Mouse (Mus musculus) spleen, adult 2 months (tissue): ENCODE results near the gene Rassf5.

Experiments used
- CTCF ChIP-seq: fragments of 200-500 bp; IDR thresholded peaks from 2 replicates; pipeline ENCODE4 v1.5.1; 2011; ENCODE audit warnings: mild to moderate bottlenecking, inconsistent platforms; ENCODE audit not compliant: insufficient read depth, insufficient read length, insufficient replicate concordance; ENCODE audit errors: extremely low read depth
- POLR2A ChIP-seq: fragments of 200-500 bp; IDR thresholded peaks from 2 replicates; pipeline ENCODE4 v1.6.1; 2011; ENCODE audit warnings: low read depth, low read length, inconsistent platforms

DNA sequence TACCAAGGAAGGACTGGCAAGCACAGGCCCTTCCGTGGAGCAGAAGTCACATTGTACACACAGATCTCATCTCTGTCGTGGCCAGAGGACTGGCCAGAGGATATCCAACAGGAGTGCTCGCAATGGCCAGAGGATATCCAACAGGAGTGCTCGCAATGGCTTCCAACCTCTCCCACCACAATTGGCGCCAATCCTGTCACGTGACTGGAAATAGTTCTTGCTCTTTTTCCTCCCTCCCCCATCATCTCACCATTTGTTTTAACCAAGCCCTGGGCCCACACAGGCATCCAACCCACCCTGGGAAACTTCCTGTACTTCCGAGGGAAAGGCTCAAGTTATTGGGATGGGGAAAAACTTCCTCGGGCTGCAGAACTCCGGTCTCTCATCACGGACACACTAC, 23.7 kb upstream of the Rassf5 start:
- no peak for TF ChIP-seq CTCF
- no peak for TF ChIP-seq POLR2A
